Mouse (Mus musculus) forebrain, postnatal 0 days (tissue): Measurements from ENCODE around the gene Cd300e. TPM values are rescaled to one million over a fixed set of nuclear protein-coding genes. Genes with fewer than 3 reads are reported as not detected.
A peak's percentile ranks its signal among the peaks of the same experiment; 100 is the strongest.

ENCODE experiments used
- ATAC-seq: fragments of 200-750 bp; cut with Nextera tagmentation; 2 replicates; pipeline ENCODE4 v1.8.0; 2017; ENCODE audit warnings: mild to moderate bottlenecking, moderate library complexity
- DNase-seq: peaks from one replicate; pipeline ENCODE4 v3.0.0-alpha.2; 2015
- H3K27ac ChIP-seq: fragments of 300-500 bp; sonication (generic); 2 replicates; pipeline ENCODE4 v1.5.1; 2014; ENCODE audit warnings: low read depth, mild to moderate bottlenecking, antibody characterized with exemption, low read length, moderate library complexity, mixed read lengths
- H3K27me3 ChIP-seq: fragments of 300-500 bp; sonication (generic); 2 replicates; pipeline ENCODE4 v1.6.1; 2014; ENCODE audit warnings: mild to moderate bottlenecking, low read length, mixed read lengths; ENCODE audit not compliant: insufficient read depth
- H3K36me3 ChIP-seq: fragments of 300-500 bp; sonication (generic); 2 replicates; pipeline ENCODE4 v1.6.1; 2014; ENCODE audit warnings: mild to moderate bottlenecking, moderate library complexity; ENCODE audit not compliant: insufficient read depth
- H3K4me1 ChIP-seq: fragments of 300-500 bp; sonication (generic); 2 replicates; pipeline ENCODE4 v1.6.1; 2014; ENCODE audit warnings: antibody characterized with exemption; ENCODE audit not compliant: insufficient read depth
- H3K4me2 ChIP-seq: fragments of 300-500 bp; sonication (generic); 2 replicates; pipeline ENCODE4 v1.6.1; 2014; ENCODE audit warnings: low read depth, mild to moderate bottlenecking, moderate library complexity
- H3K4me3 ChIP-seq: fragments of 300-500 bp; sonication (generic); 2 replicates; pipeline ENCODE4 v1.5.1; 2014; ENCODE audit warnings: low read depth, low read length, mixed read lengths
- H3K9ac ChIP-seq: fragments of 300-500 bp; sonication (generic); 2 replicates; pipeline ENCODE4 v1.6.1; 2014; ENCODE audit warnings: mild to moderate bottlenecking
- H3K9me3 ChIP-seq: fragments of 300-500 bp; sonication (generic); 2 replicates; pipeline ENCODE4 v1.6.1; 2016; ENCODE audit warnings: low read length
- CTCF ChIP-seq: sonication (generic); IDR thresholded peaks from 2 replicates; pipeline ENCODE4 v1.5.1; 2016; ENCODE audit warnings: antibody characterized with exemption, control low read depth, low read depth
- WGBS: fragments of 180-500 bp; shearing (Covaris S2); extraction: QIAGEN DNeasy Blood & Tissue Kit; methylation state at CpG from one replicate; pipeline ENCODE4 v1.1.7; 2014; 5-methylcytosine and 5-hydroxymethylcytosine counted together
- polyA plus RNA-seq: library from polyadenylated mRNA; unstranded; fragments of >200 nt; fragmentation: Nextera tagmentation; extraction: Ambion mirVana; gene quantifications from 2 replicates; pipeline ENCODE4 v1.2.1, GENCODE M21; 2015
- total RNA-seq: library from RNA; depleted of rRNA; stranded (reverse); fragments of >200 nt; gene quantifications from 2 replicates; pipeline ENCODE4 v1.2.3, GENCODE M21; 2014

Gene Cd300e
- total and polyA plus RNA-seq, 2 experiments from 2014 or later: not detected

DNA sequence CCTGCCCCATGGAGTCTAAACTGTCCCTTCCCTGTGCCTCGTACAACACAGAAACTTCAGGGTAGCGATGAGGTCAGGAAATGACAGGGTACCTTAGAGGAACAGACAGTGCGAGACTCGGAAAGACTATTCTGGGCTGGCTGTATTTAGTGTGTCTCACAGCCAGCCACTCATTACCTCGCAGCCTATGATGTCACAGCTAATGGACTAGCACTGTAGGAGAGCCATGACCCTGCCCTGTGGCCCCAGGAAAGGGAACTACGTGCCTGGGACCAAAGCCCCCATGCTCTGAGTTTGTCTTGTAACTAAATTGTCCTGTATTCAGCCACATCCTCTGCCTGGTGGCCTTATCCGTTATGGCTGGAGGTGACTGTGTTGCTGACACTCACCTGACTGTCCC lies 13.4 kb upstream of the Cd300e start:
- Histone ChIP-seq H3K4me2 (no peak overlapping the region), H3K4me3 (no peak overlapping the region), H3K27me3 (no peaks in the 10 kb centered on the region), H3K36me3 (no peaks in the 10 kb centered on the region), H3K9me3 (no peaks in the 10 kb centered on the region), H3K27ac (no peak overlapping the region), H3K4me1 (no peaks in the 10 kb centered on the region), H3K9ac (no peak overlapping the region)
- no peak for TF ChIP-seq CTCF
- WGBS: 81% methylated on average over 7 of the region's 7 CpGs
- DNase-seq (no peak), ATAC-seq (no peak)

- no peak overlapping the region for H3K27ac ChIP-seq
- no peak for ATAC-seq
- no peaks in the 10 kb centered on the region for H3K27me3 ChIP-seq
- no peak for TF ChIP-seq CTCF
- no peaks in the 10 kb centered on the region for H3K4me1 ChIP-seq
- WGBS: 58% methylated on average over 5 of the region's 5 CpGs
- H3K4me3 ChIP-seq: no peak overlapping the region
- H3K9me3 ChIP-seq: no peaks in the 10 kb centered on the region
- H3K9ac ChIP-seq: no peak overlapping the region
- no peak for DNase-seq
- H3K4me2 ChIP-seq: no peak overlapping the region
- H3K36me3 ChIP-seq: no peaks in the 10 kb centered on the region
These were observed 11.0 kb upstream of the Cd300e start for GRCm38 (mm10) chr11:115073002-115073401.

DNA sequence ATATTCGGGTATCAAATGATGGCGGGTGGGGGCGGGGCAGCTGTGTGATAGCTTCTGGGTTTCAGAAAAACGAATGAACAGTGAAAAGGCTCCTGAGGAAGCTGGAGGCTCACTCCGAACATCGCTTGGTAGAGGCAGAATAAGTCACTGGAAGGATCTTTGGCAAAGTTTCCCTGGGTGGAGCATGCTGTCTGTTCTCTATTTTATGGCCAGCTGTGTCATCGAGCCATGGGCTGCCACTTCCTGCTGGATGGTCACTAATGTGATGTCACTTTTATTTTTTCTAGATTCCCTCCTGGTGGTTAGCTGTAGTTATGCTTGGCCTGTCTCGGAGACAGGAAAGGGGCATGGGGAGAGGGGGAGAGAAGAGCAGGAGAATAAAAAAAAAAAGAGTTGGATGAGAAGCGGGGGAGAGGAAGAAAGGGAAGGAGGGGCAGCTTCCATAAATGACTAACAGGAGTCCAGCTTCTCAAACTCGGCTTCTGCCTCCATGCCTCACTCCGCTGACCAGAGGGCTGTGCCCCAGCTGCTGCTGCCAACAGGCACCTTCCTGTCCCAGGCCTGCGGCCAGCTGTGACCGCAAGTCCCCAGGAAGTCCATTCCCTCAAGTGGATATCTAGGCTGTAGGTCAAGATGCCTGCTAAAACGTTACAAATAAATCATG lies 9.8 kb upstream of the Cd300e start:
- peak; percentile 43; the same call in 1 of the 2 replicates for ATAC-seq
- Histone ChIP-seq H3K9me3 (no peaks in the 10 kb centered on the region), H3K9ac (no peak overlapping the region), H3K36me3 (no peaks in the 10 kb centered on the region), H3K4me1 (no peaks in the 10 kb centered on the region), H3K27ac (no peak overlapping the region), H3K4me3 (no peak overlapping the region), H3K27me3 (no peaks in the 10 kb centered on the region), H3K4me2 (peak overlapping the region; percentile 23; the same call in 1 of the 2 replicates)
- 25% methylated on average over 14 of the region's 14 CpGs for WGBS
- no peak for TF ChIP-seq CTCF
- peak; percentile 29 for DNase-seq

DNA sequence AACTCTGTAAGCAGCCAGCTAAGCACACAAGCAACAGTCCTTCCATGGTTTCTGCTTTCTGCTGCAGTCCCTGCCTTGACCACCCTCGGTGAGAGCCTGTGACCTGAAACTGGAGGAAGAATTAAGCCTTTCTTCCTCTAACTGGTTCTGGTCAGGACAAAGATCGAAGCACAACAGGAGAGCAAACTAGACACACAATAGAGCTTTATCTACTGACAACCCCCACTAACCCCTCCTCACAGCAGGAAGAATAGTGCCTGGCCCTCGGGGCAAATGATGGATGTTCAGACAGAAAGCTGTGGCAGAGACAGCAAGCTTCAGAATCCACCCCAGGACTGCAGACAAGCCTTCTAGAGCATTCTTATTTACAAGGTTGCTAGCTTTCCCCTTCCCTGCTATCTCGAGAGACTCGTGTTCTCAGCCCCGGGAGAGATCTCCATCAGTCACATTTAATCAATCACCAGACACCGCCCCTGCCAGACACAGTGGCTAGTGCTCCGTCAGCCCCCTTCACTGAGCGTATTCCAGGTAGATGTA lies 9.1 kb upstream of the Cd300e start:
- no peaks in the 10 kb centered on the region for H3K4me1 ChIP-seq
- no peaks in the 10 kb centered on the region for H3K9me3 ChIP-seq
- H3K27ac ChIP-seq: no peak overlapping the region
- ATAC-seq: no peak
- no peak for DNase-seq
- H3K36me3 ChIP-seq: no peaks in the 10 kb centered on the region
- H3K4me3 ChIP-seq: no peak overlapping the region
- H3K4me2 ChIP-seq: peak overlapping the region; percentile 23; the same call in 1 of the 2 replicates
- no peaks in the 10 kb centered on the region for H3K27me3 ChIP-seq
- 12% methylated on average over 9 of the region's 9 CpGs for WGBS
- 0 out of 2 replicates have a peak overlapping the region, but pooled peaks have one; percentile 25 for H3K9ac ChIP-seq
- no peak for TF ChIP-seq CTCF

DNA sequence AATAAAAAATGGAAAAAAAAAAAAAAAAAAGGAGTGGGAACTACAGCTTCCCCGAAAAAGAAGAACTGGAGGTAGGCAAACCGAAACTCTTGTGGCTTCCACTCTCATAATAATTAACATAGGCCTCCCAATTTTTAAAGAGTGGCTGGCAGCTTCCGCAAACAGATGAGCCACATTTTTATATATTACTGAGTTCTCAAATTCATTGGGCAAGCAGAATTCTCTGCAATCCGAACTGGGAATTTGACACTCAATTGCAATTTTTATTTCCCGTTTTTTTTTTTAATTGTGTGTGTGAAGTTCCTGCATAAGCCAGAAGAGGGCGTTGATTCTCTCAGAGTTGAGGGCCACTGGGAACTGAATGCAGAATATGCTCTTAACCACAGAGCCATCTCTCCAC lies 4.8 kb upstream of the Cd300e start:
- ATAC-seq: no peak
- 82% methylated on average over 6 of the region's 6 CpGs for WGBS
- Histone ChIP-seq H3K36me3 (no peaks in the 10 kb centered on the region), H3K9ac (no peak overlapping the region), H3K4me2 (no peak overlapping the region), H3K27ac (no peak overlapping the region), H3K9me3 (no peaks in the 10 kb centered on the region), H3K27me3 (no peaks in the 10 kb centered on the region), H3K4me1 (no peaks in the 10 kb centered on the region), H3K4me3 (no peak overlapping the region)
- no peak for TF ChIP-seq CTCF
- DNase-seq: no peak

GRCm38 (mm10) chr11:115059797-115060196 lies 2.2 kb downstream of the Cd300e start:
- TF ChIP-seq CTCF: no peak

GRCm38 (mm10) chr11:115058701-115059100 lies 3.3 kb downstream of the Cd300e start:
- H3K4me1 ChIP-seq: no peaks in the 10 kb centered on the region
- H3K9me3 ChIP-seq: no peaks in the 10 kb centered on the region
- DNase-seq (no peak), ATAC-seq (no peak)
- 81% methylated on average over 4 of the region's 4 CpGs for WGBS
- TF ChIP-seq CTCF: no peak
- H3K27me3 ChIP-seq: no peaks in the 10 kb centered on the region; the same call in 1 of the 2 replicates
- H3K4me3 ChIP-seq: no peak overlapping the region
- H3K36me3 ChIP-seq: no peaks in the 10 kb centered on the region
- no peak overlapping the region for H3K4me2 ChIP-seq
- H3K9ac ChIP-seq: no peak overlapping the region
- no peak overlapping the region for H3K27ac ChIP-seq

More at GRCm38 (mm10) chr11:115059797-115060196, 2.2 kb downstream of the Cd300e start:
- Histone ChIP-seq H3K4me3 (no peak overlapping the region), H3K4me2 (no peak overlapping the region), H3K36me3 (no peaks in the 10 kb centered on the region), H3K4me1 (no peaks in the 10 kb centered on the region), H3K9me3 (no peaks in the 10 kb centered on the region), H3K9ac (no peak overlapping the region), H3K27ac (no peak overlapping the region), H3K27me3 (no peaks in the 10 kb centered on the region; the same call in 1 of the 2 replicates)
- no peak for ATAC-seq
- 86% methylated on average over 2 of the region's 2 CpGs for WGBS
- no peak for DNase-seq
